8 mouse cellular contexts compared by ENCODE assay signal in the genomic region with DNA sequence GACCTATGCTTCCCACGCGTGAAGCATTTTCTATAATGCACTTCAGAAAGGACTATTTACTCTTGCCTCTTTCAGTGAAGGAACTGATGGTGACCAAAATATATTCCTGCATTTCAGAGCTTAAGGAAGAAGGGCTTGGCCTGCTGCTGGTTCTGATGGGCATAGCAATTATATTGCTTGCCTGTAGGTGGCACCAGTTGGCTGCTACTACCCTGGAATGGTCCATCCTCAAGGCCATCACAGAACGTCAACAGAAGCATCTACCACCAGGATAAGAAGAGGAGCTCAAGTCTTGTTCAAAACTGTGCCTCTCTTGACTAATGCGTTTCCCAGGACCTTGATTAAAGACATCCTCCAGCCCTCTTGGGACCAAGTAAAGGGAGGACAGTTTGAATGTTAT.
DNase-seq lines count a peak whose midpoint lies in the region; ATAC-seq and TF ChIP-seq lines count a peak whose summit lies in the region.

No protein-coding gene starts in this region.

- no peak overlapping the region for H3K4me3 ChIP-seq in forebrain, embryonic 10.5 days
- no peak overlapping the region for H3K4me3 ChIP-seq in forebrain, embryonic 15.5 days
- H3K4me3 ChIP-seq in liver, embryonic 14.5 days (ENCODE audit: insufficient read depth in 1 of 2, low read depth in 2 of 2, low read length in 2 of 2): no peak overlapping the region
- no peak overlapping the region for H3K4me3 ChIP-seq in liver, embryonic 12.5 days

- no peak overlapping the region for H3K9ac ChIP-seq in forebrain, embryonic 15.5 days (replicated peaks)
- no peak overlapping the region for H3K9ac ChIP-seq in liver, embryonic 14.5 days (replicated peaks)
- H3K9ac ChIP-seq in liver, embryonic 12.5 days: no peak overlapping the region

- no peak for ATAC-seq in forebrain, embryonic 15.5 days (replicated peaks)
- no peak for ATAC-seq in liver, embryonic 14.5 days (ENCODE audit: insufficient read depth)
- no peak for ATAC-seq in liver, embryonic 12.5 days
- ATAC-seq in granulocyte monocyte progenitor cell, adult 5-6 weeks (replicated peaks; ENCODE audit: poor library complexity, severe bottlenecking): peak; percentile 73
- ATAC-seq in megakaryocyte, adult 5-6 weeks (ENCODE audit: poor library complexity, severe bottlenecking): peak; percentile 82
- no peak for ATAC-seq in erythroblast, adult 5-6 weeks (replicated peaks; ENCODE audit: low FRiP score, poor library complexity, severe bottlenecking)

- DNase-seq in forebrain, embryonic 10.5 days (ENCODE audit: extremely low spot score, low spot score): peak; percentile 34
- DNase-seq in liver, embryonic 14.5 days (ENCODE audit: low read depth in 3 of 3, low spot score in 3 of 3): no peak
- DNase-seq in brain, adult 2 months (ENCODE audit: low read depth, low spot score): peak; percentile 66

- no peaks in the 10 kb centered on the region for H3K9me3 ChIP-seq in forebrain, embryonic 10.5 days
- no peaks in the 10 kb centered on the region for H3K9me3 ChIP-seq in forebrain, embryonic 15.5 days
- H3K9me3 ChIP-seq in liver, embryonic 14.5 days (ENCODE audit: control insufficient read depth, low read length): no peaks in the 10 kb centered on the region
- H3K9me3 ChIP-seq in liver, embryonic 12.5 days (replicated peaks): no peaks in the 10 kb centered on the region

- no peak for TF ChIP-seq EP300 in liver, embryonic 14.5 days (IDR thresholded peaks at IDR 0.05; ENCODE audit: low read depth)

- 46% methylated on average over 4 of the region's 4 CpGs for WGBS in forebrain, embryonic 10.5 days
- 55% methylated on average over 4 of the region's 4 CpGs for WGBS in forebrain, embryonic 15.5 days
- 35% methylated on average over 4 of the region's 4 CpGs for WGBS in liver, embryonic 14.5 days (ENCODE audit: insufficient replicate concordance)
- 31% methylated on average over 4 of the region's 4 CpGs for WGBS in liver, embryonic 12.5 days (ENCODE audit: insufficient replicate concordance)

- peaks cover 10% of the 10 kb centered on the region for H3K4me1 ChIP-seq in forebrain, embryonic 10.5 days
- H3K4me1 ChIP-seq in forebrain, embryonic 15.5 days: peaks cover 30% of the 10 kb centered on the region
- H3K4me1 ChIP-seq in liver, embryonic 14.5 days (replicated peaks; ENCODE audit: control insufficient read depth in 2 of 2, insufficient read depth in 2 of 2, low read length in 1 of 2): no peaks in the 10 kb centered on the region
- H3K4me1 ChIP-seq in liver, embryonic 12.5 days: no peaks in the 10 kb centered on the region

- H3K36me3 ChIP-seq in forebrain, embryonic 10.5 days (replicated peaks): no peaks in the 10 kb centered on the region
- H3K36me3 ChIP-seq in forebrain, embryonic 15.5 days: no peaks in the 10 kb centered on the region
- H3K36me3 ChIP-seq in liver, embryonic 14.5 days (replicated peaks; ENCODE audit: control insufficient read depth, insufficient read depth, low read depth): no peaks in the 10 kb centered on the region
- no peaks in the 10 kb centered on the region for H3K36me3 ChIP-seq in liver, embryonic 12.5 days

- H3K4me2 ChIP-seq in forebrain, embryonic 15.5 days (replicated peaks): no peak overlapping the region
- H3K4me2 ChIP-seq in liver, embryonic 14.5 days (ENCODE audit: low read depth): no peak overlapping the region
- no peak overlapping the region for H3K4me2 ChIP-seq in liver, embryonic 12.5 days

- no peak overlapping the region for H3K27ac ChIP-seq in forebrain, embryonic 10.5 days
- H3K27ac ChIP-seq in forebrain, embryonic 15.5 days (replicated peaks): no peak overlapping the region
- H3K27ac ChIP-seq in liver, embryonic 14.5 days: no peak overlapping the region
- no peak overlapping the region for H3K27ac ChIP-seq in liver, embryonic 12.5 days

- peak; percentile 57 for TF ChIP-seq CTCF in liver, embryonic 14.5 days (IDR thresholded peaks at IDR 0.05; ENCODE audit: low read depth)

- no peaks in the 10 kb centered on the region for H3K27me3 ChIP-seq in forebrain, embryonic 10.5 days (ENCODE audit: poor library complexity, severe bottlenecking)
- H3K27me3 ChIP-seq in forebrain, embryonic 15.5 days: no peaks in the 10 kb centered on the region
- H3K27me3 ChIP-seq in liver, embryonic 14.5 days (ENCODE audit: control insufficient read depth, insufficient read depth, low read length): no peaks in the 10 kb centered on the region
- no peaks in the 10 kb centered on the region for H3K27me3 ChIP-seq in liver, embryonic 12.5 days (replicated peaks)

Comparison
In these comparisons a context has a peak if more than half of its experiments do, and no peak if none do; other contexts are left out.
1. DNase-seq: peak in forebrain, embryonic 10.5 days (single experiment) and brain, adult 2 months (single experiment); none in liver, embryonic 14.5 days (0 of 3).
2. ATAC-seq: peak in granulocyte monocyte progenitor cell, adult 5-6 weeks (single experiment) and megakaryocyte, adult 5-6 weeks (single experiment); none in forebrain, embryonic 15.5 days (single experiment), liver, embryonic 14.5 days (single experiment), liver, embryonic 12.5 days (single experiment) and erythroblast, adult 5-6 weeks (single experiment).